Mouse (Mus musculus) liver, postnatal 0 days (tissue): Measurements from ENCODE around the gene Rfesd.

Experiments used
- CTCF ChIP-seq: sonication (generic); IDR thresholded peaks from 2 replicates; pipeline ENCODE4 v1.5.1; 2016; ENCODE audit warnings: antibody characterized with exemption, low read depth
- EP300 ChIP-seq: IDR thresholded peaks from 2 replicates; pipeline ENCODE4 v1.6.1; 2016; ENCODE audit warnings: antibody characterized with exemption, low read depth, mild to moderate bottlenecking

DNA sequence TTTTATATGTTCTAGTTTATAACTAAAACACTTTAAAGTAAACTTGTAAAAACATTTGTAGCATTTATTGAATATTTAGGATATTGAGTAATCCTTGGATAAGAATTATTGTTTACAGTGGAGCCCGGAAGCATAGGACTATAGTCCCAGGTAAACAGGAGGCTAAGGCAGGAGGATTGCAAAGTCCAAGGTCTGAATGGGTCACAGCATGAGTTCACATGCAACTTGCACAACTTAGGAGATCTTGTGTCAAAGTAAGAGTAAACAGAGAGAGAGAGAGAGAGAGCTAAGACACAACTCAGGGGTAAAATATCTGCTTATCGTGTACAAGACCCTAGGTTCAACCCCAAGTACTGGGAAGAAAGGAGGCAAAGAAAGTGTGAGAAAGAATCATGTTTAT is 41.9 kb downstream of the Rfesd start:
- TF ChIP-seq CTCF: no peak
- TF ChIP-seq EP300: no peak
